Mouse (Mus musculus) heart, adult 2 months (tissue): Measurements from ENCODE around the gene Folr1.

Source experiments
- CTCF ChIP-seq: fragments of 200-600 bp; IDR thresholded peaks from 2 replicates; pipeline ENCODE4 v1.8.1; 2022; ENCODE audit warnings: antibody characterized with exemption, mild to moderate bottlenecking, moderate library complexity
- EP300 ChIP-seq: fragments of 200-500 bp; IDR thresholded peaks from 2 replicates; pipeline ENCODE4 v1.6.1; 2011; ENCODE audit warnings: low read depth, low read length, control low read depth; ENCODE audit not compliant: insufficient read depth
- POLR2A ChIP-seq: fragments of 200-500 bp; IDR thresholded peaks from 2 replicates; pipeline ENCODE4 v1.6.1; 2011; ENCODE audit warnings: mild to moderate bottlenecking, low read depth, low read length, control low read depth; ENCODE audit not compliant: insufficient read depth

GRCm38 (mm10) chr7:101836271-101837153 lies 34.1 kb downstream of the Folr1 start:
- no peak for TF ChIP-seq CTCF
- TF ChIP-seq POLR2A = no peak; the same call in 1 of the 2 replicates
- no peak for TF ChIP-seq EP300
